Comparison of ENCODE assay signal across 32 mouse cellular contexts in genomic region chrX:50995310-50995709, GRCm38 (mm10). TPM values are rescaled to one million over a fixed set of nuclear protein-coding genes. Genes with fewer than 3 reads are reported as not detected.
"Had no signal": no experiment of that assay in that cellular context is flagged by ENCODE, and none has a peak within 500 bp of the region (broad histone marks: within the 10 kb centered on the region; RNA-seq: fewer than 3 reads in every experiment).

No protein-coding gene starts in this region.

- H3K27me3 ChIP-seq: heart, embryonic 13.5 days; heart, embryonic 15.5 days; hindbrain, embryonic 12.5 days; intestine, embryonic 15.5 days; limb, embryonic 12.5 days; liver, embryonic 13.5 days; liver, embryonic 15.5 days had no signal

- H3K36me3 ChIP-seq: heart, embryonic 13.5 days; heart, embryonic 15.5 days; hindbrain, embryonic 10.5 days; hindbrain, embryonic 12.5 days; intestine, embryonic 15.5 days; limb, embryonic 12.5 days; liver, embryonic 13.5 days; liver, embryonic 15.5 days had no signal

- DNase-seq: gastrocnemius, adult 2 months; gastrocnemius, postnatal 10 days; gastrocnemius, postnatal 25 days; heart, adult 18-20 months; heart, postnatal 4 days; kidney, adult 18-20 months; kidney, adult 8-10 months; kidney, postnatal 10 days; kidney, postnatal 25 days; kidney, postnatal 4 days; liver; liver, embryonic 13.5 days had no signal

- H3K4me2 ChIP-seq: heart, embryonic 11.5 days; heart, embryonic 13.5 days; heart, embryonic 15.5 days; hindbrain, embryonic 12.5 days; hindbrain, embryonic 14.5 days; intestine, embryonic 15.5 days; limb, embryonic 12.5 days; liver, embryonic 11.5 days; liver, embryonic 13.5 days; liver, embryonic 15.5 days had no signal

- H3K4me3 ChIP-seq: gastrocnemius, adult 2 months; heart, embryonic 13.5 days; heart, embryonic 15.5 days; hindbrain, embryonic 10.5 days; hindbrain, embryonic 12.5 days; intestine, embryonic 15.5 days; layer of hippocampus, adult 2 months; left cerebral cortex, adult 2 months; limb, embryonic 10.5 days; limb, embryonic 12.5 days; liver, embryonic 13.5 days; liver, embryonic 15.5 days had no signal

- ATAC-seq: hindbrain, embryonic 16.5 days; inflammation-experienced regulatory T-cells, adult 6 months; intestine, embryonic 15.5 days; intestine, postnatal 0 days had no signal

- H3K4me1 ChIP-seq: heart, embryonic 13.5 days; heart, embryonic 15.5 days; hindbrain, embryonic 10.5 days; hindbrain, embryonic 12.5 days; intestine, embryonic 15.5 days; limb, embryonic 10.5 days; limb, embryonic 12.5 days; liver, embryonic 13.5 days; liver, embryonic 15.5 days had no signal

- H3K9ac ChIP-seq: heart, embryonic 13.5 days; heart, embryonic 15.5 days; hindbrain, embryonic 12.5 days; hindbrain, embryonic 14.5 days; intestine, embryonic 15.5 days; limb, embryonic 12.5 days; liver, embryonic 13.5 days; liver, embryonic 15.5 days had no signal

- H3K27ac ChIP-seq: gastrocnemius, adult 2 months; heart, embryonic 13.5 days; heart, embryonic 15.5 days; hindbrain, embryonic 10.5 days; hindbrain, embryonic 12.5 days; hindbrain, embryonic 14.5 days; intestine, embryonic 15.5 days; layer of hippocampus, adult 2 months; left cerebral cortex, adult 2 months; limb, embryonic 10.5 days; limb, embryonic 12.5 days; liver, embryonic 13.5 days; liver, embryonic 15.5 days had no signal

- H3K9me3 ChIP-seq: heart, embryonic 13.5 days; heart, embryonic 15.5 days; hindbrain, embryonic 10.5 days; hindbrain, embryonic 12.5 days; intestine, embryonic 15.5 days; limb, embryonic 10.5 days; limb, embryonic 12.5 days; liver, embryonic 13.5 days; liver, embryonic 15.5 days had no signal

RNA-seq across cellular contexts. Expression of gene Frmd7, which starts 52.8 kb away (rescaled TPM):
- total RNA-seq: granulocyte monocyte progenitor cell, adult 5-6 weeks; heart, postnatal 25 days; heart, postnatal 4 days had no signal
- polyA plus RNA-seq: heart, embryonic 11.5 days; heart, embryonic 13.5 days; heart, postnatal 0 days; hindbrain, embryonic 12.5 days; inflammation-experienced regulatory T-cells, adult 6 months; kidney, embryonic 14.5 days; liver, embryonic 15.5 days had no signal
